Mouse (Mus musculus) midbrain, embryonic 15.5 days (tissue): ENCODE data around the gene Phf21b. TPM values are rescaled to one million over a fixed set of nuclear protein-coding genes. Genes with fewer than 3 reads are reported as not detected.
"Not testable (repeated sequence)": the region's sequence is repeated elsewhere in the genome, so short reads cannot be mapped to it uniquely, and the experiment has no call there.

Experiments used
- ATAC-seq: fragments of 200-750 bp; cut with Nextera tagmentation; replicated peaks from 2 replicates; pipeline ENCODE4 v1.8.0; 2017; ENCODE audit warnings: moderate TSS enrichment
- H3K27ac ChIP-seq: fragments of 300-500 bp; sonication (generic); 2 replicates; pipeline ENCODE4 v1.5.1; 2015; ENCODE audit warnings: mild to moderate bottlenecking, inconsistent platforms
- H3K27me3 ChIP-seq: fragments of 300-500 bp; sonication (generic); replicated peaks from 2 replicates; pipeline ENCODE4 v1.6.1; 2015; ENCODE audit warnings: inconsistent platforms
- H3K36me3 ChIP-seq: fragments of 300-500 bp; sonication (generic); replicated peaks from 2 replicates; pipeline ENCODE4 v1.6.1; 2015; ENCODE audit warnings: inconsistent platforms
- H3K4me1 ChIP-seq: fragments of 300-500 bp; sonication (generic); 2 replicates; pipeline ENCODE4 v1.6.1; 2015; ENCODE audit warnings: inconsistent platforms
- H3K4me2 ChIP-seq: fragments of 300-500 bp; sonication (generic); 2 replicates; pipeline ENCODE4 v1.6.1; 2015; ENCODE audit warnings: inconsistent platforms, mild to moderate bottlenecking, moderate library complexity
- H3K4me3 ChIP-seq: fragments of 300-500 bp; sonication (generic); 2 replicates; pipeline ENCODE4 v1.5.1; 2015; ENCODE audit warnings: mild to moderate bottlenecking, inconsistent platforms
- H3K9ac ChIP-seq: fragments of 300-500 bp; sonication (generic); 2 replicates; pipeline ENCODE4 v1.6.1; 2015; ENCODE audit warnings: mild to moderate bottlenecking, inconsistent platforms
- H3K9me3 ChIP-seq: fragments of 300-500 bp; sonication (generic); 2 replicates; pipeline ENCODE4 v1.6.1; 2016; ENCODE audit warnings: inconsistent platforms
- WGBS: fragments of 180-500 bp; shearing (Covaris S2); methylation state at CpG from one replicate; pipeline ENCODE4 v1.1.7; 2015; ENCODE audit warnings: mixed read lengths; 5-methylcytosine and 5-hydroxymethylcytosine counted together
- polyA plus RNA-seq: library from polyadenylated mRNA; unstranded; fragments of >200 nt; fragmentation: Nextera tagmentation; extraction: Ambion mirVana; gene quantifications from 2 replicates; pipeline ENCODE4 v1.2.1, GENCODE M21; 2015

Phf21b gene
- polyA plus RNA-seq, 1 experiment from 2014 or later: 6.0 TPM

- H3K4me3 ChIP-seq: no peak overlapping the region
- H3K27ac ChIP-seq: no peak overlapping the region
- H3K4me1 ChIP-seq: peaks cover 22% of the 10 kb centered on the region
- H3K9me3 ChIP-seq: no peaks in the 10 kb centered on the region
- H3K36me3 ChIP-seq: no peaks in the 10 kb centered on the region
- H3K9ac ChIP-seq: no peak overlapping the region
- no peak for ATAC-seq
- WGBS: 75% methylated on average over 21 of the region's 21 CpGs
- H3K27me3 ChIP-seq: no peaks in the 10 kb centered on the region
- no peak overlapping the region for H3K4me2 ChIP-seq
Observed at GRCm38 (mm10) chr15:84809275-84809952, 46.4 kb downstream of the Phf21b start.

- ATAC-seq: no peak
- Histone ChIP-seq H3K4me1 (no peaks in the 10 kb centered on the region), H3K27ac (no peak overlapping the region), H3K9me3 (no peaks in the 10 kb centered on the region), H3K4me3 (no peak overlapping the region), H3K36me3 (no peaks in the 10 kb centered on the region), H3K4me2 (no peak overlapping the region), H3K9ac (no peak overlapping the region), H3K27me3 (no peaks in the 10 kb centered on the region)
- 52% methylated on average over 3 of the region's 3 CpGs for WGBS
Observed at GRCm38 (mm10) chr15:84803685-84804084, 52.2 kb downstream of the Phf21b start.

GRCm38 (mm10) chr15:84800132-84800531 is 55.7 kb downstream of the Phf21b start:
- Histone ChIP-seq H3K9ac (no peak overlapping the region), H3K4me2 (no peak overlapping the region), H3K36me3 (peaks cover 16% of the 10 kb centered on the region; the same call in 1 of the 2 replicates), H3K27me3 (no peaks in the 10 kb centered on the region), H3K4me3 (no peak overlapping the region), H3K4me1 (no peaks in the 10 kb centered on the region), H3K27ac (no peak overlapping the region), H3K9me3 (no peaks in the 10 kb centered on the region)
- ATAC-seq: no peak
- WGBS: 78% methylated on average over 5 of the region's 5 CpGs

- WGBS: 79% methylated on average over 5 of the region's 5 CpGs
- H3K4me3 ChIP-seq: no peak overlapping the region
- H3K4me1 ChIP-seq: no peaks in the 10 kb centered on the region
- H3K36me3 ChIP-seq: peaks cover 22% of the 10 kb centered on the region; the same call in 1 of the 2 replicates
- no peaks in the 10 kb centered on the region for H3K9me3 ChIP-seq
- no peak overlapping the region for H3K4me2 ChIP-seq
- no peak overlapping the region for H3K9ac ChIP-seq
- H3K27ac ChIP-seq: no peak overlapping the region
- ATAC-seq: no peak
- no peaks in the 10 kb centered on the region for H3K27me3 ChIP-seq
Observed at GRCm38 (mm10) chr15:84793649-84794048, 62.2 kb downstream of the Phf21b start.

- no peak overlapping the region for H3K27ac ChIP-seq
- no peak overlapping the region for H3K4me3 ChIP-seq
- H3K9me3 ChIP-seq: no peaks in the 10 kb centered on the region
- 63% methylated on average over 10 of the region's 10 CpGs for WGBS
- 0 out of 2 replicates have a peak, but pooled peaks cover 13% of the 10 kb centered on the region for H3K36me3 ChIP-seq
- H3K9ac ChIP-seq: no peak overlapping the region
- no peaks in the 10 kb centered on the region for H3K27me3 ChIP-seq
- H3K4me2 ChIP-seq: no peak overlapping the region
- ATAC-seq: no peak
- no peaks in the 10 kb centered on the region for H3K4me1 ChIP-seq
Observed at GRCm38 (mm10) chr15:84787161-84787560, 68.7 kb downstream of the Phf21b start.

GRCm38 (mm10) chr15:84784812-84785211 is 71.0 kb downstream of the Phf21b start:
- Histone ChIP-seq H3K27ac (no peak overlapping the region), H3K4me2 (no peak overlapping the region), H3K4me1 (no peaks in the 10 kb centered on the region), H3K27me3 (no peaks in the 10 kb centered on the region), H3K9ac (no peak overlapping the region), H3K4me3 (no peak overlapping the region), H3K9me3 (no peaks in the 10 kb centered on the region), H3K36me3 (0 out of 2 replicates have a peak, but pooled peaks cover 7% of the 10 kb centered on the region)
- no peak for ATAC-seq
- WGBS: 96% methylated on average over 16 of the region's 16 CpGs

GRCm38 (mm10) chr15:84778587-84778986 is 77.3 kb downstream of the Phf21b start:
- no peaks in the 10 kb centered on the region for H3K9me3 ChIP-seq
- H3K4me1 ChIP-seq: peaks cover 18% of the 10 kb centered on the region
- H3K4me3 ChIP-seq: no peak overlapping the region
- H3K27ac ChIP-seq: no peak overlapping the region
- H3K36me3 ChIP-seq: no peaks in the 10 kb centered on the region
- no peak for ATAC-seq
- no peak overlapping the region for H3K4me2 ChIP-seq
- no peak overlapping the region for H3K9ac ChIP-seq
- 33% methylated on average over 5 of the region's 5 CpGs for WGBS
- no peaks in the 10 kb centered on the region for H3K27me3 ChIP-seq

GRCm38 (mm10) chr15:84775421-84776174 is 80.3 kb downstream of the Phf21b start:
- H3K27ac ChIP-seq: no peak overlapping the region
- H3K9ac ChIP-seq: no peak overlapping the region
- WGBS: 8% methylated on average over 20 of the region's 20 CpGs
- H3K36me3 ChIP-seq: no peaks in the 10 kb centered on the region
- ATAC-seq: peak; percentile 38; the same call in 1 of the 2 replicates
- H3K4me3 ChIP-seq: no peak overlapping the region
- no peaks in the 10 kb centered on the region for H3K9me3 ChIP-seq
- peaks cover 18% of the 10 kb centered on the region for H3K4me1 ChIP-seq
- H3K4me2 ChIP-seq: peak overlapping the region; percentile 34
- H3K27me3 ChIP-seq: no peaks in the 10 kb centered on the region

- H3K27me3 ChIP-seq: no peaks in the 10 kb centered on the region
- WGBS: 77% methylated on average over 21 of the region's 21 CpGs
- no peaks in the 10 kb centered on the region for H3K36me3 ChIP-seq
- no peaks in the 10 kb centered on the region for H3K9me3 ChIP-seq
- H3K4me3 ChIP-seq: no peak overlapping the region
- no peak overlapping the region for H3K27ac ChIP-seq
- no peak for ATAC-seq
- H3K4me2 ChIP-seq: no peak overlapping the region
- no peak overlapping the region for H3K9ac ChIP-seq
- H3K4me1 ChIP-seq: peaks cover 18% of the 10 kb centered on the region
Observed at GRCm38 (mm10) chr15:84772191-84773111, 83.4 kb downstream of the Phf21b start.

GRCm38 (mm10) chr15:84769641-84770341 is 86.1 kb downstream of the Phf21b start:
- WGBS: 83% methylated on average over 11 of the region's 11 CpGs
- H3K9me3 ChIP-seq: no peaks in the 10 kb centered on the region
- H3K4me1 ChIP-seq: peaks cover 6% of the 10 kb centered on the region; the same call in 1 of the 2 replicates
- no peak overlapping the region for H3K9ac ChIP-seq
- no peaks in the 10 kb centered on the region for H3K27me3 ChIP-seq
- H3K4me2 ChIP-seq: no peak overlapping the region
- no peak for ATAC-seq
- no peak overlapping the region for H3K27ac ChIP-seq
- H3K36me3 ChIP-seq: no peaks in the 10 kb centered on the region
- H3K4me3 ChIP-seq: no peak overlapping the region

- H3K27ac ChIP-seq, ATAC-seq, H3K4me1 ChIP-seq, H3K36me3 ChIP-seq, H3K9ac ChIP-seq, H3K4me2 ChIP-seq, H3K4me3 ChIP-seq, H3K27me3 ChIP-seq, H3K9me3 ChIP-seq: not testable (repeated sequence)
- WGBS: 83% methylated on average over 4 of the region's 4 CpGs
Observed at GRCm38 (mm10) chr15:84768531-84768930, 87.3 kb downstream of the Phf21b start.
